Mouse (Mus musculus) small intestine, adult 2 months (tissue): ENCODE results near the gene Rpusd1. TPM values are rescaled to one million over a fixed set of nuclear protein-coding genes. Genes with fewer than 3 reads are reported as not detected.
"Not testable (repeated sequence)": the region's sequence is repeated elsewhere in the genome, so short reads cannot be mapped to it uniquely, and the experiment has no call there.

ENCODE experiments used
- H3K27ac ChIP-seq: fragments of 200-500 bp; 2 replicates; pipeline ENCODE4 v1.5.1; 2012; ENCODE audit warnings: low read depth, low read length, control low read depth, inconsistent platforms; ENCODE audit not compliant: insufficient read depth
- H3K27me3 ChIP-seq: fragments of 200-500 bp; 2 replicates; pipeline ENCODE4 v1.6.1; 2012; ENCODE audit warnings: mild to moderate bottlenecking, moderate library complexity, low read length, inconsistent platforms; ENCODE audit not compliant: control insufficient read depth, insufficient read depth
- H3K36me3 ChIP-seq: fragments of 200-500 bp; 2 replicates; pipeline ENCODE4 v1.6.1; 2012; ENCODE audit warnings: mild to moderate bottlenecking, low read length, control low read depth, inconsistent platforms; ENCODE audit not compliant: control insufficient read depth, insufficient read depth
- H3K4me1 ChIP-seq: fragments of 200-500 bp; 2 replicates; pipeline ENCODE4 v1.6.1; 2012; ENCODE audit warnings: low read length, inconsistent platforms, mixed read lengths; ENCODE audit not compliant: control insufficient read depth, insufficient read depth, insufficient read length
- H3K4me3 ChIP-seq: fragments of 200-500 bp; 2 replicates; pipeline ENCODE4 v1.5.1; 2012; ENCODE audit warnings: low read depth, mild to moderate bottlenecking, control low read depth, inconsistent platforms, low read length, moderate library complexity
- CTCF ChIP-seq: fragments of 200-500 bp; IDR thresholded peaks from 2 replicates; pipeline ENCODE4 v1.5.1; 2012; ENCODE audit warnings: low read depth, mild to moderate bottlenecking, control low read depth, inconsistent platforms, low read length, moderate library complexity, mixed read lengths; ENCODE audit not compliant: insufficient replicate concordance, insufficient read length; ENCODE audit errors: extremely low read depth
- POLR2A ChIP-seq: fragments of 200-500 bp; IDR thresholded peaks from 2 replicates; pipeline ENCODE4 v1.6.1; 2012; ENCODE audit warnings: low read depth, mild to moderate bottlenecking, control low read depth, inconsistent platforms, low read length, moderate library complexity
- WGBS: fragments of 180-500 bp; shearing (Covaris S2); methylation state at CpG from one replicate; pipeline ENCODE4 v1.1.7; 2018; 5-methylcytosine and 5-hydroxymethylcytosine counted together
- polyA plus RNA-seq: library from polyadenylated mRNA; depleted of rRNA; stranded (reverse); fragments of >200 nt; gene quantifications from 2 replicates; pipeline ENCODE4 v1.2.3, GENCODE M21; 2012

The Rpusd1 gene
- polyA plus RNA-seq, 1 experiment: 23.0 TPM

- no peaks in the 10 kb centered on the region for H3K36me3 ChIP-seq
- TF ChIP-seq POLR2A (no peak), CTCF (no peak)
- 84% methylated on average over 7 of the region's 7 CpGs for WGBS
Measured at GRCm38 (mm10) chr17:25738861-25739260, 11.4 kb downstream of the Rpusd1 start.

GRCm38 (mm10) chr17:25741471-25741870, 14.0 kb downstream of the Rpusd1 start:
- H3K27me3 ChIP-seq, H3K36me3 ChIP-seq, H3K27ac ChIP-seq, H3K4me3 ChIP-seq, H3K4me1 ChIP-seq: not testable (repeated sequence)
- WGBS: 71% methylated on average over 12 of the region's 12 CpGs

More at GRCm38 (mm10) chr17:25738861-25739260, 11.4 kb downstream of the Rpusd1 start:
- H3K27me3 ChIP-seq: no peaks in the 10 kb centered on the region
- H3K4me3 ChIP-seq: no peak overlapping the region
- H3K27ac ChIP-seq: no peak overlapping the region
- no peaks in the 10 kb centered on the region for H3K4me1 ChIP-seq

GRCm38 (mm10) chr17:25743831-25744230, 16.4 kb downstream of the Rpusd1 start:
- H3K4me1 ChIP-seq: no peaks in the 10 kb centered on the region
- no peaks in the 10 kb centered on the region for H3K27me3 ChIP-seq
- TF ChIP-seq CTCF (no peak), POLR2A (no peak)
- 79% methylated on average over 9 of the region's 9 CpGs for WGBS
- no peak overlapping the region for H3K27ac ChIP-seq
- no peak overlapping the region for H3K4me3 ChIP-seq
- no peaks in the 10 kb centered on the region for H3K36me3 ChIP-seq

- H3K4me3 ChIP-seq: no peak overlapping the region
- no peaks in the 10 kb centered on the region for H3K4me1 ChIP-seq
- WGBS: 58% methylated on average over 10 of the region's 10 CpGs
- no peak overlapping the region for H3K27ac ChIP-seq
- H3K36me3 ChIP-seq: no peaks in the 10 kb centered on the region
- no peaks in the 10 kb centered on the region for H3K27me3 ChIP-seq
- TF ChIP-seq POLR2A: no peak
- TF ChIP-seq CTCF: no peak
Measured at GRCm38 (mm10) chr17:25744311-25744710, 16.8 kb downstream of the Rpusd1 start.

GRCm38 (mm10) chr17:25748238-25748637, 20.8 kb downstream of the Rpusd1 start:
- no peaks in the 10 kb centered on the region for H3K27me3 ChIP-seq
- TF ChIP-seq POLR2A: no peak
- no peak for TF ChIP-seq CTCF
- H3K36me3 ChIP-seq: no peaks in the 10 kb centered on the region
- 87% methylated on average over 4 of the region's 4 CpGs for WGBS
- no peak overlapping the region for H3K4me3 ChIP-seq
- H3K27ac ChIP-seq: no peak overlapping the region
- no peaks in the 10 kb centered on the region for H3K4me1 ChIP-seq

- Histone ChIP-seq H3K27ac (no peak overlapping the region), H3K36me3 (no peaks in the 10 kb centered on the region)
- WGBS: 83% methylated on average over 6 of the region's 6 CpGs
Measured at GRCm38 (mm10) chr17:25749314-25749713, 21.8 kb downstream of the Rpusd1 start.

GRCm38 (mm10) chr17:25751446-25751845, 24.0 kb downstream of the Rpusd1 start:
- Histone ChIP-seq H3K4me3 (no peak overlapping the region), H3K27ac (no peak overlapping the region), H3K36me3 (no peaks in the 10 kb centered on the region), H3K27me3 (no peaks in the 10 kb centered on the region), H3K4me1 (no peaks in the 10 kb centered on the region)
- TF ChIP-seq POLR2A (no peak), CTCF (no peak)
- 6% methylated on average over 5 of the region's 5 CpGs for WGBS

More at GRCm38 (mm10) chr17:25749314-25749713, 21.8 kb downstream of the Rpusd1 start:
- Histone ChIP-seq H3K4me3 (no peak overlapping the region), H3K4me1 (no peaks in the 10 kb centered on the region), H3K27me3 (no peaks in the 10 kb centered on the region)
- TF ChIP-seq POLR2A (no peak), CTCF (no peak)

GRCm38 (mm10) chr17:25754241-25754640, 26.8 kb downstream of the Rpusd1 start, which contains the start of gene Msln:
Msln (minus strand) TSS chr17:25754378.
- no peak for TF ChIP-seq POLR2A
- Histone ChIP-seq H3K4me3 (no peak within 1 kb of the TSS), H3K36me3 (no peaks in the 10 kb centered on the region), H3K27ac (no peak within 1 kb of the TSS), H3K27me3 (no peaks in the 10 kb centered on the region), H3K4me1 (no peaks in the 10 kb centered on the region)
- 72% methylated on average over 9 of the region's 9 CpGs for WGBS
